Mouse (Mus musculus) hindbrain, embryonic 10.5 days (tissue): Measurements from ENCODE around the gene Rnf43. TPM values are rescaled to one million over a fixed set of nuclear protein-coding genes. Genes with fewer than 3 reads are reported as not detected.

Source experiments
- DNase-seq: peaks from one replicate; pipeline ENCODE4 v3.0.0-alpha.2; 2017; ENCODE audit warnings: low spot score
- H3K27ac ChIP-seq: fragments of 300-500 bp; sonication (generic); 2 replicates; pipeline ENCODE4 v1.5.1; 2016; ENCODE audit warnings: mild to moderate bottlenecking, moderate library complexity
- H3K27me3 ChIP-seq: fragments of 300-500 bp; sonication (generic); 2 replicates; pipeline ENCODE4 v1.6.1; 2016; ENCODE audit warnings: mild to moderate bottlenecking; ENCODE audit not compliant: poor library complexity, insufficient read depth, severe bottlenecking
- H3K36me3 ChIP-seq: fragments of 300-500 bp; sonication (generic); 2 replicates; pipeline ENCODE4 v1.6.1; 2016; ENCODE audit warnings: mild to moderate bottlenecking, moderate library complexity
- H3K4me1 ChIP-seq: fragments of 300-500 bp; sonication (generic); replicated peaks from 2 replicates; pipeline ENCODE4 v1.6.1; 2016; ENCODE audit warnings: mild to moderate bottlenecking
- H3K4me3 ChIP-seq: fragments of 300-500 bp; sonication (generic); 2 replicates; pipeline ENCODE4 v1.5.1; 2016; ENCODE audit warnings: mild to moderate bottlenecking, moderate library complexity
- H3K9me3 ChIP-seq: fragments of 300-500 bp; sonication (generic); 2 replicates; pipeline ENCODE4 v1.6.1; 2016; ENCODE audit warnings: mild to moderate bottlenecking, moderate library complexity
- WGBS: fragments of 180-500 bp; shearing (Covaris S2); methylation state at CpG from one replicate; pipeline ENCODE4 v1.1.7; 2016; 5-methylcytosine and 5-hydroxymethylcytosine counted together
- polyA plus RNA-seq: library from polyadenylated mRNA; unstranded; fragments of >200 nt; fragmentation: Nextera tagmentation; extraction: Ambion mirVana; gene quantifications from 2 replicates; pipeline ENCODE4 v1.2.1, GENCODE M21; 2016

Rnf43 gene
- polyA plus RNA-seq, 1 experiment from 2014 or later, result 0.90 TPM

- Histone ChIP-seq H3K4me3 (no peak overlapping the region), H3K27ac (no peak overlapping the region), H3K9me3 (no peaks in the 10 kb centered on the region), H3K36me3 (peaks cover 66% of the 10 kb centered on the region), H3K4me1 (peaks cover 4% of the 10 kb centered on the region; the same call in 1 of the 2 replicates), H3K27me3 (no peaks in the 10 kb centered on the region)
- WGBS, result 96% methylated on average over 3 of the region's 3 CpGs
- DNase-seq, result no peak
These were observed 81.2 kb downstream of the Rnf43 start for GRCm38 (mm10) chr11:87743691-87744090.

- Histone ChIP-seq H3K27ac (no peak overlapping the region), H3K36me3 (peaks cover 57% of the 10 kb centered on the region)
- 85% methylated on average over 4 of the region's 4 CpGs for WGBS
These were observed 82.4 kb downstream of the Rnf43 start for GRCm38 (mm10) chr11:87744964-87745363.

GRCm38 (mm10) chr11:87745632-87746555 is 83.4 kb downstream of the Rnf43 start:
- no peaks in the 10 kb centered on the region for H3K27me3 ChIP-seq
- no peak for DNase-seq
- H3K4me3 ChIP-seq, result no peak overlapping the region
- peaks cover 47% of the 10 kb centered on the region for H3K36me3 ChIP-seq
- peaks cover 13% of the 10 kb centered on the region; the same call in 1 of the 2 replicates for H3K4me1 ChIP-seq
- H3K9me3 ChIP-seq, result no peaks in the 10 kb centered on the region
- H3K27ac ChIP-seq, result no peak overlapping the region
- 80% methylated on average over 9 of the region's 9 CpGs for WGBS

More at GRCm38 (mm10) chr11:87744964-87745363, 82.4 kb downstream of the Rnf43 start:
- Histone ChIP-seq H3K4me3 (no peak overlapping the region), H3K27me3 (no peaks in the 10 kb centered on the region), H3K9me3 (no peaks in the 10 kb centered on the region), H3K4me1 (peaks cover 13% of the 10 kb centered on the region; the same call in 1 of the 2 replicates)
- no peak for DNase-seq

GRCm38 (mm10) chr11:87747312-87747711 is 84.8 kb downstream of the Rnf43 start:
- no peak for DNase-seq
- WGBS, result 86% methylated on average over 5 of the region's 5 CpGs
- H3K36me3 ChIP-seq, result peaks cover 35% of the 10 kb centered on the region
- H3K27me3 ChIP-seq, result no peaks in the 10 kb centered on the region
- no peak overlapping the region for H3K27ac ChIP-seq
- H3K4me1 ChIP-seq, result peaks cover 20% of the 10 kb centered on the region; the same call in 1 of the 2 replicates
- H3K9me3 ChIP-seq, result no peaks in the 10 kb centered on the region
- H3K4me3 ChIP-seq, result no peak overlapping the region

- DNase-seq, result no peak
These were observed 85.2 kb downstream of the Rnf43 start for GRCm38 (mm10) chr11:87747716-87748115.

GRCm38 (mm10) chr11:87748132-87749119 is 85.9 kb downstream of the Rnf43 start:
- Histone ChIP-seq H3K36me3 (peaks cover 24% of the 10 kb centered on the region), H3K4me1 (peaks cover 20% of the 10 kb centered on the region; the same call in 1 of the 2 replicates), H3K27me3 (no peaks in the 10 kb centered on the region), H3K9me3 (no peaks in the 10 kb centered on the region), H3K27ac (peak overlapping the region; percentile 31), H3K4me3 (no peak overlapping the region)
- no peak for DNase-seq
- WGBS, result 40% methylated on average over 19 of the region's 19 CpGs

More at GRCm38 (mm10) chr11:87747716-87748115, 85.2 kb downstream of the Rnf43 start:
- no peaks in the 10 kb centered on the region for H3K27me3 ChIP-seq
- H3K4me3 ChIP-seq, result no peak overlapping the region
- peaks cover 20% of the 10 kb centered on the region; the same call in 1 of the 2 replicates for H3K4me1 ChIP-seq
- no peak overlapping the region for H3K27ac ChIP-seq
- peaks cover 31% of the 10 kb centered on the region for H3K36me3 ChIP-seq
- no peaks in the 10 kb centered on the region for H3K9me3 ChIP-seq
- WGBS, result 92% methylated on average over 7 of the region's 7 CpGs

- no peak for DNase-seq
- Histone ChIP-seq H3K36me3 (peaks cover 14% of the 10 kb centered on the region), H3K4me1 (peaks cover 22% of the 10 kb centered on the region; the same call in 1 of the 2 replicates), H3K27ac (peak overlapping the region; percentile 31), H3K9me3 (no peaks in the 10 kb centered on the region), H3K27me3 (no peaks in the 10 kb centered on the region), H3K4me3 (no peak overlapping the region)
- WGBS, result 60% methylated on average over 18 of the region's 18 CpGs
These were observed 86.9 kb downstream of the Rnf43 start for GRCm38 (mm10) chr11:87749192-87750042.

- Histone ChIP-seq H3K4me3 (no peak overlapping the region), H3K36me3 (peaks cover 7% of the 10 kb centered on the region), H3K9me3 (no peaks in the 10 kb centered on the region), H3K27ac (peak overlapping the region; percentile 73; the same call in 1 of the 2 replicates), H3K27me3 (no peaks in the 10 kb centered on the region), H3K4me1 (peaks cover 27% of the 10 kb centered on the region; the same call in 1 of the 2 replicates)
- no peak for DNase-seq
- WGBS, result 79% methylated on average over 11 of the region's 11 CpGs
These were observed 87.5 kb downstream of the Rnf43 start for GRCm38 (mm10) chr11:87750043-87750421.

GRCm38 (mm10) chr11:87750521-87750920 is 88.0 kb downstream of the Rnf43 start:
- WGBS, result 75% methylated on average over 3 of the region's 3 CpGs

GRCm38 (mm10) chr11:87751031-87751430 is 88.5 kb downstream of the Rnf43 start:
- WGBS, result 84% methylated on average over 8 of the region's 8 CpGs
- H3K36me3 ChIP-seq, result no peaks in the 10 kb centered on the region
- H3K9me3 ChIP-seq, result no peaks in the 10 kb centered on the region
- H3K27ac ChIP-seq, result peak overlapping the region; percentile 73
- DNase-seq, result no peak
- no peaks in the 10 kb centered on the region for H3K27me3 ChIP-seq
- no peak overlapping the region for H3K4me3 ChIP-seq
- peaks cover 29% of the 10 kb centered on the region; the same call in 1 of the 2 replicates for H3K4me1 ChIP-seq

More at GRCm38 (mm10) chr11:87750521-87750920, 88.0 kb downstream of the Rnf43 start:
- no peaks in the 10 kb centered on the region for H3K27me3 ChIP-seq
- H3K27ac ChIP-seq, result peak overlapping the region; percentile 73; the same call in 1 of the 2 replicates
- H3K4me1 ChIP-seq, result peaks cover 29% of the 10 kb centered on the region; the same call in 1 of the 2 replicates
- no peak for DNase-seq
- peaks cover 3% of the 10 kb centered on the region for H3K36me3 ChIP-seq
- no peaks in the 10 kb centered on the region for H3K9me3 ChIP-seq
- no peak overlapping the region for H3K4me3 ChIP-seq

GRCm38 (mm10) chr11:87751491-87751966 is 89.0 kb downstream of the Rnf43 start:
- Histone ChIP-seq H3K27me3 (no peaks in the 10 kb centered on the region), H3K4me1 (peaks cover 29% of the 10 kb centered on the region; the same call in 1 of the 2 replicates), H3K27ac (peak overlapping the region; percentile 73), H3K36me3 (no peaks in the 10 kb centered on the region), H3K9me3 (no peaks in the 10 kb centered on the region), H3K4me3 (no peak overlapping the region)
- WGBS, result 75% methylated on average over 4 of the region's 4 CpGs
- DNase-seq, result no peak
